ENCODE assay signal across 14 mouse cellular contexts in the genomic region with DNA sequence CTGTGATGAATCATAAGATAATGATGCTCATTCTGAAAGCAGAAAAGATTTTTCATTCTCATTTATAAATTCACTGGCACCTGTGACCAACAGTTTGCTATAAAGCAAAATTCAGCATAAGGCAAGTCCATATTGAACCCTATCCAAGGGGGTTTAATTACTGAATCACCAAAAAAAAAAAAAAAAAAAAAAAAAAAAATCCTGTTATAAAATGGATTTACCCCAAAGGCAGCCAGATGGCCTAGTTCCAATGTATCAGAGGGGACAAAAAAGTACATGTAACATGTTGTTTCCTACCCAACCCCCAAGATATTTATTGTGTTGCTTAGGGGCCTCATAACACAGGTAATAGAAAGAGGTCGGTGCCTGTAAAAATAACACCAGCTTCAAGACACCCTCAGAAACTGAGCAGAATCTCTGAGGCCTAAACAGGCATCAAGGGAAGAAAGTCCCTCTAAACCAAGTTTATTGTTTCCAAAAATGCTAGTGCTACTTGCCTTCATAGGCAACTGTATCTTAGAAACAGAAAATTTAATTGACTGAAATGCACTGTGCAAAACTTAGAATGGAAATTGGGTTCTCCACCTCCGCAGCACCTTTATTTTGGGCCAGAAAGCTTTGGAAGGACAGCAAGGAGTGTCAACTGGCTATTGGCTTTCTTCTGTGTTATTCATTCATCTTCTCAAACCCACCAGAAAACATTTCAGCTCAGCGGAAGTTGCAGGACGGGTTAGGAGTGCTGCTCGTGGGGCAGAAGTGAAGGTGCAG.
"Had no signal": no experiment of that assay in that cellular context is flagged by ENCODE, and none has a peak within 500 bp of the region (broad histone marks: within the 10 kb centered on the region; RNA-seq: fewer than 3 reads in every experiment).

No protein-coding gene starts in this region.

- H3K4me2 ChIP-seq: limb, embryonic 15.5 days; liver, embryonic 13.5 days; lung, embryonic 15.5 days; midbrain, embryonic 11.5 days; midbrain, embryonic 15.5 days; neural tube, embryonic 12.5 days had no signal

- H3K9me3 ChIP-seq: limb, embryonic 15.5 days; liver, embryonic 13.5 days; lung, embryonic 15.5 days; midbrain, embryonic 15.5 days; neural tube, embryonic 12.5 days had no signal

- H3K4me1 ChIP-seq: limb, embryonic 15.5 days; liver, embryonic 13.5 days; megakaryocyte, embryonic 14.5 days; midbrain, embryonic 15.5 days; neural tube, embryonic 12.5 days had no signal

- H3K4me3 ChIP-seq: limb, embryonic 15.5 days; liver, embryonic 13.5 days; lung, embryonic 15.5 days; megakaryocyte, embryonic 14.5 days; midbrain, embryonic 15.5 days; neural tube, embryonic 12.5 days had no signal

- H3K9ac ChIP-seq: limb, embryonic 15.5 days; liver, embryonic 13.5 days; liver, postnatal 0 days; lung, embryonic 15.5 days; midbrain, embryonic 15.5 days; neural tube, embryonic 12.5 days had no signal

- DNase-seq: kidney, adult 8-10 months; kidney, postnatal 25 days; liver, embryonic 13.5 days; liver, postnatal 0 days; lung, postnatal 14 days; retina, postnatal 1 day; thymus, postnatal 4 days had no signal

- H3K27ac ChIP-seq: limb, embryonic 15.5 days; liver, embryonic 13.5 days; lung, embryonic 15.5 days; macrophage; midbrain, embryonic 15.5 days; neural tube, embryonic 12.5 days had no signal

- H3K36me3 ChIP-seq: limb, embryonic 15.5 days; liver, embryonic 13.5 days; lung, embryonic 15.5 days; midbrain, embryonic 15.5 days; neural tube, embryonic 12.5 days had no signal

- ATAC-seq: liver, postnatal 0 days; midbrain, embryonic 15.5 days had no signal

- H3K27me3 ChIP-seq: limb, embryonic 15.5 days; liver, embryonic 13.5 days; lung, embryonic 15.5 days; megakaryocyte, embryonic 14.5 days; midbrain, embryonic 15.5 days; neural tube, embryonic 12.5 days had no signal
